Mouse (Mus musculus) urinary bladder, postnatal 4 days (tissue): ENCODE data around the gene Rbms2.
"Not testable (repeated sequence)": the region's sequence is repeated elsewhere in the genome, so short reads cannot be mapped to it uniquely, and the experiment has no call there.

Experiments
- DNase-seq, 2 experiments: peaks; one replicate each; pipeline ENCODE4 v3.0.0; 2021 to 2022; ENCODE audit warnings: low spot score in 2 of 2

The Rbms2 gene

DNA sequence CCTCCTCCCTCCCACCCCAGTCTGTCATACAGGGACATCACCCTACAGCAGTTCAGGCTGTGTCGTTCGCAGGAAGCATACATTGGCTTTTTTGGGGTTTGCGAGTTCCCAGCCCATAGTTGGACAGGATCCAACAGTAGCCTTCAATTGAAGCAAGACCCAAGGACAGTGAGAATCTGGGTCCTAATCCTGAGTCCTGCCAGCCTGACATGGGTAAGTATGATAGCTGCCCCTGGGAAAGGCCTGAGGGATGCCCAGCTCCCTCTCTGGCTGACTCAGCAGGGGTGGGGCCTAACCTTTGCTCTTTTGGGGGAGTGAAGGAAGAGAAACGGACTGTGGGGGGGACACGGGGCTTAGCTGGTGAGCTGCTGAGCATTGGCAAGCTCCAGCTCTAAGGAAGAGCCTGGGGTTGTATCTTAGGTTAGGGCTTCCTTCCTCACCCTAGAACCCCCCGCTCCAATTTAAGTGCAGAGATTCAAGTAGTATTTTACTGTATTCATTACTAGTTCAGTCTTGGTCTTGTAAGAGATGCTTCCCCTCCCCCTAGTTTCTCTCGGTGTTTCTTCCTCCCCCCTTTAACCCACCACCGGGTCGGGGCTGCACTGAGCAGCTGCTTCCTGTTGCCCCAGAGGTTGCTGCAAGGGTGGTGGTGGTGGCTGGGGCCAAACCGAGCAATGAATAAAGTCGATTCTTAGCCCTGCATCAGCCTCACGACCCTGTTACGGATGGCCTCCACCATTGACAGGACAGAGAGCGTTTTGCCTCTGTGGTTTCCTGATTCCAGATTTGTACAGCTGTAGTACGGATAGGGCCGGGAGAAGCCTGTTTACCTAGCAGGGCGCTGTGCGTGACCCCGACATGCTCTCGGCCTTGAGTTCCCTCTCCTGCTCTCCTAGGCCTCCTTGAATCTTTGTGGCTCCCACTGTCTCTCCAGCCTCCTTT lies 88.3 kb downstream of the Rbms2 start, which contains the start of gene Baz2a:
Gene Baz2a (plus strand): TSS at position 14 of the 942 bp plus-strand sequence.
- DNase-seq = peak in 1 of 2 experiments; percentile 28

DNA sequence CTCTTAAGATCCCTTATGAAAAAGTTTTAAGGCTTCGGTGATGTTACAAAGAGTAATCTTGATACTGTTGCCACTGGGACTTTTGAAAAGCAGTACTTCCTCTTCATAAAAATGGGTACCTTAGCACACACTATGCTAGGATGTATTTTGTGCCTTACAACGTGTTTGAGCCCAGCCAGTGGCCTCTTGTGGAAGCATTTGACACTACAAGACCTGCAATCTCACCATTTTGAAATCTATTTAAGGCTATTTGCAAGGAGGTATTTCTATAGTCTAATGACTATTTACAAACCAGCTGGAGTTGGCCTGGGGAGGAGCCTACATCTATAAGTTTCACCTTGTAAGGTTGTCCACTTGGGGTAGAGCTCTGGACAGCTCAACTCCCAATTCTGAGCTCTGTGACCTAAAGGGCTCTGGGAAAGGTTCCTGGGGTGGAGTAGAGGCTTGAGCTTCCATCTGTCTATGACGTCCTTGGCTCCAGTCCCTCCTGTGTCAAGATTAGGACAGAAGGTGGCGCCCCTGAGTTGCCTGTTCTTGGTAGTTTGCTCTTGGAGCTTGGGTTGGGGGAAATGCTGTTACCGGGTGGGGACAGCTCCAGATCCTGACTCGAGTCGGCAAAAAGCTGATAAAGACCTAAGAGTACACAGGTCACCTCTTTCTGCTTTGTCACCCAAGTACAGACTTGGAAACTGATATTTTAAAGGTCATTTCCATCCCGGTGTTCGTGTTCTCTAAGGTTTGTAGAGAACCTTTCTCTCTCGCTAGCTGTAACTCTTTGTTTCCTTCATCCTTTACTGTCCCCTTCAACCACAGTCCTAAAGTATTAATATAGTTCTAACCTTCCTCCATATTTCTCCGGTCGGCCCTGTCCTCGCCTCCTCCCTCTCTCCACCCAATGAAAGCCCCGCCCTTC lies 89.2 kb downstream of the Rbms2 start:
- peak; percentile 80 to 89 for DNase-seq

DNA sequence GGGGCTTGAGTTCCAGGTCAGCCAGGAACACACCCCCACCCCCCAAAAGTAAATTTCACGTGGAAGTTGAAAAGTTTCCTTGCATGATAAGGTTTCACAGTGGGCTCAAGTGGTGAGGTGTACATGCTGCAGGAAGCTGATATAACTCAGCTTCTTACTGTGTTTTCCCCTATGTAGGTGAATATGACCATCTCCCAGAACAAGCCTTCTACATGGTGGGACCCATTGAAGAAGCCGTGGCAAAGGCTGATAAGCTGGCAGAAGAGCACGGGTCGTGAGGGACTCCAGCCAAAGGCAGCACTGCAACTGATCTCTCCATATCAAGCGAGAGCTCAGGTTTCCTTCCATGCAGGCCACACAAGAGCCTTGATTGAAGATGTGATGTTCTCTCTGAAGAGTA lies 90.3 kb downstream of the Rbms2 start:
- no peak for DNase-seq

DNA sequence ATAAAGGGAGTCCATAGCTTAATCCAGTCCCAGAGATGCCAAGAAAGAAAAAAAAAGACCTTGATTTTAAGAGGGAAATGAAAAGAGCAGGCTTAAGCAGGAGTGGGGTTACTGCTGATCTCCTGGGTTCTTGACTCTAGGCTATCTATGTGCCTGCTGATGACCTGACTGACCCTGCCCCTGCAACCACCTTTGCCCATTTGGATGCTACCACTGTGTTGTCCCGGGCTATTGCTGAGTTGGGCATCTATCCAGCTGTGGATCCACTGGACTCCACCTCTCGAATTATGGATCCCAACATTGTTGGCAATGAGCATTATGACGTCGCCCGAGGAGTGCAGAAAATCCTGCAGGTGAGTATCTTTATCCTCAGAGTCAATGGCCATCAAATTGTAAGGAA lies 91.9 kb downstream of the Rbms2 start:
- DNase-seq = no peak

DNA sequence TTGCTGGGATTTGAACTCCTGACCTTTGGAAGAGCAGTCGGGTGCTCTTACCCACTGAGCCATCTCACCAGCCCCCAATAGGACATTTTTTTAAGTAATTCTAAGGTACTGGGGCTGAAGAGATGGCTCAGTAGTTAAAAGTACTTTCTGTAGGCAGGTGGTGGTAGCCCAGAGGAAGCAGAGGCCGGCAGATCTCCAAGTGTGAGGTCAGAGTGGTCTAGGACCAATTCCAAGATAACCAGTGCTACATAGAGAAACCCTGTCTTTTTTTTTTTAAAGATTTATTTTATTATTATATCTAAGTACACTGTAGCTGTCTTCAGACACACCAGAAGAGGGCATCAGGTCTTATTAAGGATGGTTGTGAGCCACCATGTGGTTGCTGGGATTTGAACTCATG lies 92.9 kb downstream of the Rbms2 start:
- not testable (repeated sequence) for DNase-seq

DNA sequence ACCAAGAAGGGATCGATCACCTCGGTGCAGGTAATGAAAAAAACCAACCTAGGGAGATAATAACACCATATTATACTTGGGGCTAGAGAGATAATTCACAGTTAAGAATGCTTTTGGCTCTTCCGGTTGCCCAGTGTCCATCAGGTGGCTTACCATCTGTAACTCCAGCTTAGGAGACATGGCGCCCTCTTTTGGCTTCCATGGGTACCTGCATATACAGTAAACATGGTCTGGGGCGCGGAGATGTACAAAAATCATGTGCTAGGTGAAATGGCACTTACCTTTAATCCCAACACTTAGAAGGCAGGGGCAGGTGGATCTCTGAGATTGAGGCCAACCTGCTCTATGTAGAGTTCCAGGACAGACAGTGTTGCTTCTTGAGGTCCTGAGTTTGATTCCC lies 93.7 kb downstream of the Rbms2 start:
- DNase-seq = no peak

DNA sequence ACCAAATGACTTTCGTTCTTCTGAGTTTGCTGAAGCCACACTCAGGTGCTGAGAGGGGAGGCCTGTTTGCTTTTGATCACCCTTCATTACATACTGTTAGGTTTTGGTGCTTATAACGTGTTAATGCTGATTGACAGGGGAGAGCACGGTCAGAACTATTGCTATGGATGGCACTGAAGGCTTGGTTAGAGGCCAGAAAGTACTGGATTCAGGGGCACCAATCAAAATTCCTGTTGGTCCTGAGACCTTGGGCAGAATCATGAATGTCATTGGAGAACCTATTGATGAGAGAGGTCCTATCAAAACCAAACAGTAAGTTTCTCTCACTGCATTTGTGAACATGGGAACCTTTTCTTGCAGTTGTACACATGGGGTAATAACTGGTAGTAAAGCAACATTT lies 95.9 kb downstream of the Rbms2 start:
- no peak for DNase-seq

DNA sequence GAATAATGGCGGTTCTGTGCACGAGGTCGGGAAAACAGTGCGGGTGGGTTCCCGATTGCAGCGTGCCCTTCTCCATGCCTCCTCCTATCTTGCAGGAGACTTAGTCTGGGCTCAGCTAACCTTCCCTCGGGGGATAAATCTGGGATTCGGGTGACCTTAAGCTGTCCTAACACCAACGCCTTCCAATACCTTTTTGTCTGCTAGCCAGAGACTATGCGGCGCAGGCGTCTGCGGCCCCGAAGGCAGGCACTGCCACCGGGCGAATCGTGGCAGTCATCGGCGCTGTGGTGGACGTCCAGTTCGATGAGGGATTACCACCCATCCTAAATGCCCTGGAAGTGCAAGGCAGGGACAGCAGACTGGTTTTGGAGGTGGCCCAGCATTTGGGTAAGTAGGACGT lies 96.4 kb downstream of the Rbms2 start:
- peak in 1 of 2 experiments; percentile 23 for DNase-seq

DNA sequence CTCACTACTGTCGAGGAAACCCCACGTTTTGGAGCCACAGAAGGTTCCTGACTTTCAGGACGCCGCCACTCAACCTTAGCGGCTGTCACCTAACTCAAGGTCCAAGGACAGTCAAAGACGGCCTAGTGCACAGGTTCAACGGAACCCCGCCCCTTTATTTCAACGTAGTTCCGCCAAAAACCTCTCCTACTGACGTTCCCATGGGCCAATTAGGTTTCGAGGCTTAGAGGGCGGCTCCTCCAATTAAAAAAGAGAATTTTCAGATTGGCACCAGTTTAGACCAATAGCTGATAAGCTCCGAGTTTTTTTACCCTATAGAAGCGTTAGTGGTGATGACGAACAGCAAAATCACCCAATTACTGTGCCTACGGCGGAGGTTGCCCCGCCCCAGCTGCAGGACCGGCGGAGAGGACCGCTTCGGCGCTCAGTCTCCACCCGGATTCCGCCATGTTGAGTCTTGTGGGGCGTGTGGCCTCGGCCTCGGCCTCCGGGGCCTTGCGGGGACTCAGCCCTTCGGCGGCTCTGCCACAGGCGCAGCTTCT lies 97.1 kb downstream of the Rbms2 start, which contains the start of gene Atp5b:
Gene Atp5b (plus strand): TSS at position 394 of the 542 bp plus-strand sequence.
- peak; percentile 96 to 97 for DNase-seq

DNA sequence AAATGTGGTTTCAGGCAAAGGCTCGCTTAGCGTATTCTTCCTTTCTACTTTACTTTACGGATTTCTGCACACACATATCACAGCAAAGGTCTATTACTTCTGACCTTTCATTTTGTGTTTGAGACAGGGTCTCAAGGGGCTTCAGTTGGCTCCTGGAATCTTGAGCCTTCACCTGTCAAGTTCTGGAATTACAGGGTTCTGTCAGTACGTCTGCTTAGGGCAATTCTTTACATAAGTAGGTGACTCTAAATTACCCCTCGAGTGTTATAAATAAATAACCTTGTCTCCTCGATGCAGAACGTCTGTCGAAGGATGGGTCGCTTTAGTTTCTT lies 97.7 kb downstream of the Rbms2 start:
- DNase-seq = no peak

DNA sequence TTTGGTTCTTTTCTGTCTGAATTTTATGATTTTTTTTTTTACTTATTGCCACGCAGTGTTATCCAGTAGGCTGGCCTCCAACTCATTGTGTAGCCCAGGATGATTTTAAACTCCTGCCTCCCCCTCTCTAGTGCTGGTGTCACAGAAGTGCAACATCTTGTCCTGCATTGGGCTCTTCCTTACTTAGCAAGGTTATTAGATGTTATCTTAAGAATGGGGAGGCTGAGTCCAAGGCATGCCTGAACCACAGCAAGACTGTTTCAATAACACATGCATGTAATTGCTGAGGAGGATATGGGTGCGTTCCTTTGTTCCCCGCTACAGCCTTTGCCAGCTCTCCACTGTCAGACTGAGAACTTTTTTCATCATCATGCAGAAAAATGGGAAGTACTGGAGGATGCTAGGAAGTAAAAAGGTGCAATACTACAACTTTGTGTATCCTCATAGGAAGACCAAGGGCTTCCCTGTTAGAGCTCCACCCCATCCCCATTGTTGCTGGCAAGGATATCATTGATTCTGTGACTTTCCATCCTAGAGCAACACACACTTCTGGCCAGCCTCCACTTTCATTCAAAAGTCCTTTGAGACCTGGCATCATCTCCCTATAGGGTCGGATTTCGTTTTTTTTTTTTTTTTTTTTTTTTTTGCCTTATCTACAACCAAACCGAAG lies 98.2 kb downstream of the Rbms2 start:
- DNase-seq = no peak
